Mouse (Mus musculus) erythroblast, embryonic 14.5 days (primary cell): ENCODE results near the gene Adamts12.

Source experiments
- GATA1 ChIP-seq: IDR thresholded peaks from 2 replicates; pipeline ENCODE4 v1.6.1; 2012; ENCODE audit warnings: low read length, inconsistent platforms, mixed read lengths
- TAL1 ChIP-seq: IDR thresholded peaks from 3 replicates; pipeline ENCODE4 v1.6.1; 2012; ENCODE audit warnings: low read length, inconsistent platforms, mixed read lengths

DNA sequence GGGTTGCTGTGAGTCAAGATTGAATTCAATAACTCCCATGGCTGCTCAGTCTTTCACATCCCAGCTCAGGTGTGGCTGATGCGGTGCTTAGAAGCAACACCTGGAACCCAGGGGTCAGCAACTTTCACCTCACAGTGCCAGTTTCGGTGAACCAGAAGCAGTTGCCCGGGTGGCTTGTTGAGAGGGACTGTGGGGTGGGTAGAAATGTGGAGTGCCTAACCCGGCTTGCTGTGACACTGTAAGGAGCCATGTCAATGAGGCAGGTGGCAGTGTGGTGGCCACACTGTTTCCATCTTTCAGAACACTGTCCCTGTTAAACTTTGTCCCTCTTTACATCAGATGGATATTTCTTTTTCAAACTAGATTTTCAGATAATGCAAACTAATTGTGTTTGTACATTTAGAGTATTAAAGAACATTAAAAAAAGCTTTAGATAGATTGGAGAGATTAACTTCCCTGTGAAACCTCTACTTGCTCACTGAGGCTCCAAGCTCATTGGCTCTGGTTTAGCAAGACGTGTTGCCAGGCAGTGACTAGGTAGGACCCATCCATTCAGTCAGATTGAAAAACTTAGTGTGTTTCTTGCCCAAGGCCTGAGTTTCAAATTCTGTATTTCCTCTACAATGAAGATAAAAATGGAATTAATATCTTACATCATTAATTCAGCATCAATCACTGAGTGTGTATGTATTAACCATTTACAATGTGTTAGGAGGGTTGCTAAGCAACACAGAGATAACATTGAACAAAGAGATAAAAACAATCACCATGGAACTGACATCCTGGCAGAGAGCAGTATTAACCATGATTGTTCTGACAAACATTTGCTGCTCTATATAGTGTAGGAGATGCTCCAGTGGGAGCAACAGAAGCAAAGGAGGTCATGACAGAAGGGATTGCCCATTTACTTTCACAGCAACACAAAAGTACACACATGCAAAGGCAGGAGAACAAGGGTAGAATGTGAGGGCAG, 68.3 kb downstream of the Adamts12 start:
- TF ChIP-seq GATA1 (no peak), TAL1 (no peak)
